8 mouse cellular contexts compared by ENCODE assay signal in genomic region chr4:82511001-82511513, GRCm38 (mm10).
DNase-seq lines count a peak whose midpoint lies in the region; ATAC-seq and TF ChIP-seq lines count a peak whose summit lies in the region.

No protein-coding gene starts in this region.

- H3K27ac ChIP-seq in kidney, embryonic 16.5 days (ENCODE audit: low read length) = peak overlapping the region; percentile 83
- H3K27ac ChIP-seq in midbrain, embryonic 15.5 days = peak overlapping the region; percentile 73

- H3K9me3 ChIP-seq in kidney, embryonic 16.5 days (ENCODE audit: low read length) = no peaks in the 10 kb centered on the region
- no peaks in the 10 kb centered on the region for H3K9me3 ChIP-seq in midbrain, embryonic 15.5 days

- peak overlapping the region; percentile 58 for H3K9ac ChIP-seq in kidney, embryonic 16.5 days (replicated peaks; ENCODE audit: low read length)
- H3K9ac ChIP-seq in midbrain, embryonic 15.5 days = no peak overlapping the region

- peaks cover 16% of the 10 kb centered on the region for H3K27me3 ChIP-seq in kidney, embryonic 16.5 days (ENCODE audit: insufficient read depth, low read length)
- 0 out of 2 replicates have a peak, but pooled peaks cover 3% of the 10 kb centered on the region for H3K27me3 ChIP-seq in midbrain, embryonic 15.5 days (replicated peaks)

- TF ChIP-seq POLR2A in lung, adult 2 months (IDR thresholded peaks at IDR 0.05; ENCODE audit: borderline replicate concordance, extremely low read depth, low read depth, low read length) = no peak

- DNase-seq in lung, adult 2 months = no peak
- no peak for DNase-seq in lung, postnatal 25 days (ENCODE audit: low spot score)
- peak; percentile 58 for DNase-seq in forelimb bud, embryonic 11.5 days (ENCODE audit: low read depth, low spot score)
- DNase-seq in gastrocnemius, postnatal 4 days (ENCODE audit: low spot score in 2 of 2) = no peak
- DNase-seq in T-cell, adult 2 months (ENCODE audit: low spot score) = no peak

- 9% methylated on average over 16 of the region's 16 CpGs for WGBS in lung, adult 2 months
- 3% methylated on average over 16 of the region's 16 CpGs for WGBS in kidney, embryonic 16.5 days
- 4% methylated on average over 16 of the region's 16 CpGs for WGBS in midbrain, embryonic 15.5 days

- peak overlapping the region; percentile 90 for H3K4me2 ChIP-seq in kidney, embryonic 16.5 days (replicated peaks; ENCODE audit: low read depth, low read length)
- peak overlapping the region; percentile 100 for H3K4me2 ChIP-seq in midbrain, embryonic 15.5 days

- ATAC-seq in kidney, embryonic 16.5 days (ENCODE audit: low FRiP score, low TSS enrichment) = no peak
- ATAC-seq in midbrain, embryonic 15.5 days (replicated peaks) = no peak
- ATAC-seq in erythroblast, adult 5-6 weeks (replicated peaks; ENCODE audit: low FRiP score, poor library complexity, severe bottlenecking) = no peak

- TF ChIP-seq CTCF in lung, adult 2 months (IDR thresholded peaks at IDR 0.05; ENCODE audit: insufficient read depth, low read length) = no peak

- no peaks in the 10 kb centered on the region for H3K36me3 ChIP-seq in kidney, embryonic 16.5 days (ENCODE audit: insufficient read depth, low read length)
- H3K36me3 ChIP-seq in midbrain, embryonic 15.5 days (replicated peaks) = no peaks in the 10 kb centered on the region

- peak overlapping the region; percentile 40 for H3K4me3 ChIP-seq in lung, adult 2 months (replicated peaks; ENCODE audit: extremely low read depth, low read depth, low read length)
- peak overlapping the region; percentile 29 for H3K4me3 ChIP-seq in kidney, embryonic 16.5 days (ENCODE audit: low read length)
- peak overlapping the region; percentile 61 for H3K4me3 ChIP-seq in midbrain, embryonic 15.5 days

- H3K4me1 ChIP-seq in lung, adult 2 months (ENCODE audit: control insufficient read depth, insufficient read depth, low read length) = peaks cover 10% of the 10 kb centered on the region; the same call in 1 of the 2 replicates
- peaks cover 49% of the 10 kb centered on the region for H3K4me1 ChIP-seq in kidney, embryonic 16.5 days (ENCODE audit: insufficient read depth, low read length)
- peaks cover 30% of the 10 kb centered on the region for H3K4me1 ChIP-seq in midbrain, embryonic 15.5 days
